Mouse (Mus musculus): ENCODE measurements around the gene Tsr3. TPM values are rescaled to one million over a fixed set of nuclear protein-coding genes. Genes with fewer than 3 reads are reported as not detected.

Tsr3 gene
- polyA plus RNA-seq, 1 experiment from 2014 or later = 42.4 TPM

Small RNA genes within 50 kb of the gene (microRNA-seq; reads per million reads assigned to microRNA genes)
- gene Mir3547 = 2.1 reads per million

Other genes with a start within 250 kb of the Tsr3 start
- gene Cramp1l, start 224.4 kb upstream of the Tsr3 start, polyA plus RNA-seq (2014; fragmentation: Nextera tagmentation; extraction: Ambion mirVana) = 9.7 and 11.7 TPM in 2 replicates
- 17.1 and 18.7 TPM in 2 replicates for gene Ift140, start 224.1 kb upstream of the Tsr3 start, polyA plus RNA-seq (2014; fragmentation: Nextera tagmentation; extraction: Ambion mirVana)
- 21.6 TPM in 2 replicates for gene Tmem204, start 156.6 kb upstream of the Tsr3 start, polyA plus RNA-seq (2014; fragmentation: Nextera tagmentation; extraction: Ambion mirVana)
- 38.2 and 40.5 TPM in 2 replicates for gene Telo2, start 124.2 kb upstream of the Tsr3 start, polyA plus RNA-seq (2014; fragmentation: Nextera tagmentation; extraction: Ambion mirVana)
- 0.16 and 0.28 TPM in 2 replicates for gene Ptx4, start 119.4 kb upstream of the Tsr3 start, polyA plus RNA-seq (2014; fragmentation: Nextera tagmentation; extraction: Ambion mirVana)
- gene Clcn7, start 106.8 kb upstream of the Tsr3 start, polyA plus RNA-seq (2014; fragmentation: Nextera tagmentation; extraction: Ambion mirVana) = 19.7 and 20.4 TPM in 2 replicates
- 0.41 and 0.43 TPM in 2 replicates for gene Ccdc154, start 77.7 kb upstream of the Tsr3 start, polyA plus RNA-seq (2014; fragmentation: Nextera tagmentation; extraction: Ambion mirVana)
- gene Gm38655, start 64.7 kb upstream of the Tsr3 start, polyA plus RNA-seq (2014; fragmentation: Nextera tagmentation; extraction: Ambion mirVana) = 3.3 and 4.2 TPM in 2 replicates
- 31.5 and 32.4 TPM in 2 replicates for gene BC003965, start 55.6 kb upstream of the Tsr3 start, polyA plus RNA-seq (2014; fragmentation: Nextera tagmentation; extraction: Ambion mirVana)
- gene Unkl, start 51.8 kb upstream of the Tsr3 start, polyA plus RNA-seq (2014; fragmentation: Nextera tagmentation; extraction: Ambion mirVana) = 5.7 and 6.8 TPM in 2 replicates
- 44.3 and 44.4 TPM in 2 replicates for gene Gnptg, start within 50 bp of the Tsr3 start, polyA plus RNA-seq (2014; fragmentation: Nextera tagmentation; extraction: Ambion mirVana)
- gene Baiap3, start 16.2 kb downstream of the Tsr3 start, polyA plus RNA-seq (2014; fragmentation: Nextera tagmentation; extraction: Ambion mirVana) = 2.3 and 3.9 TPM in 2 replicates
- gene Ube2i, start 34.5 kb downstream of the Tsr3 start, polyA plus RNA-seq (2014; fragmentation: Nextera tagmentation; extraction: Ambion mirVana) = 592 and 600 TPM in 2 replicates
- gene Prss34, start 58.2 kb downstream of the Tsr3 start, polyA plus RNA-seq (2014; fragmentation: Nextera tagmentation; extraction: Ambion mirVana) = 0.33 and 0.35 TPM in 2 replicates
- not detected in 2 replicates for gene Prss28, start 68.5 kb downstream of the Tsr3 start, polyA plus RNA-seq (2014; fragmentation: Nextera tagmentation; extraction: Ambion mirVana)
- not detected in 2 replicates for gene Prss29, start 78.5 kb downstream of the Tsr3 start, polyA plus RNA-seq (2014; fragmentation: Nextera tagmentation; extraction: Ambion mirVana)
- not detected in 2 replicates for gene Tpsab1, start 105.4 kb downstream of the Tsr3 start, polyA plus RNA-seq (2014; fragmentation: Nextera tagmentation; extraction: Ambion mirVana)
- gene Tpsb2, start 126.1 kb downstream of the Tsr3 start, polyA plus RNA-seq (2014; fragmentation: Nextera tagmentation; extraction: Ambion mirVana) = 1.3 and 1.4 TPM in 2 replicates
- gene Tpsg1, start 129.1 kb downstream of the Tsr3 start, polyA plus RNA-seq (2014; fragmentation: Nextera tagmentation; extraction: Ambion mirVana) = 0.69 and 0.98 TPM in 2 replicates
- gene Cacna1h, start 193.6 kb downstream of the Tsr3 start, polyA plus RNA-seq (2014; fragmentation: Nextera tagmentation; extraction: Ambion mirVana) = 6.1 and 6.6 TPM in 2 replicates
- not detected in 2 replicates for gene Tekt4, start 214.4 kb downstream of the Tsr3 start, polyA plus RNA-seq (2014; fragmentation: Nextera tagmentation; extraction: Ambion mirVana)